ENCODE assay signal across 10 mouse cellular contexts in the genomic region with DNA sequence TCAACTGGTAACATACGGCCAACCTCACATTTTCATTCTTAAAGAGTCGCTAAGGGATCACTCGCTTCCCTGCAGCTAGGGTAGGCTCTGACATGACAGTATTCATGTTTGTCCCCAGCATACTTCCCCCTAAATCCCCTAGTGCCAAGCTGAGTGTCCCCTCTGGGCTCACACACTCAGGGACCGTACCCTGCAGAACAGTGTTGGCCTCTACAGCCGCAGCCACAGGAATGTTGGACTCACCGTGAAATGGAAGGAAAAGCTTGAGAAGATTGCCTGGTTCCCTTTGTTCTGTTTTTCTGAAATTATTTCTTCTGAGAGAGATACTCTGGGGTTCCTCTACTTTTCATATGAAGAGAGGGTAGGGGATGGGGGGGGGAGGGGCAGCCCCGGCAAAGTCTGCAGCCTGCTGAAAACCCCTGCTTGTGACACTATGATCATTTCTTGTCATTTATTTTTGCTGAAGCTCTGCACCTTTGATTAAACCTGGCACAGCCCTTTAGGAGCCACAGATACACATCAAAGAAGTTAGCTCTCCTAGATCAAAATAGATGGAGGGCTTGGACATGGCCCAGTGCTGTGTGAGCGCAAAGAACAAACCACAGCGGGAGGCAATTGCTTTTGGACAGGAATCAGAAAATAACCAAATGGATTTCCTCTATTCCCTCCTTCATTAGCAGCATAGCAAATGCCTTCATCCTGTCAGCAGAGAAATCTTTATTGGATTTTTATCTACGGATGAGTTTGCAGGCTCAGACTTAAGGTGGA.
DNase-seq lines count a peak whose midpoint lies in the region; ATAC-seq and TF ChIP-seq lines count a peak whose summit lies in the region.
"Had no signal": no experiment of that assay in that cellular context is flagged by ENCODE, and none has a peak within 500 bp of the region (broad histone marks: within the 10 kb centered on the region; RNA-seq: fewer than 3 reads in every experiment).

No protein-coding gene starts in this region.

- H3K9ac ChIP-seq in hindbrain, embryonic 12.5 days = no peak overlapping the region
- H3K9ac ChIP-seq in hindbrain, embryonic 11.5 days (ENCODE audit: low read depth, low read length) = no peak overlapping the region
- H3K9ac ChIP-seq in hindbrain, postnatal 0 days (replicated peaks; ENCODE audit: low read length) = no peak overlapping the region
- H3K9ac ChIP-seq: embryonic facial prominence, embryonic 15.5 days; liver, embryonic 15.5 days had no signal

- H3K9me3 ChIP-seq in hindbrain, embryonic 12.5 days (replicated peaks) = no peaks in the 10 kb centered on the region
- no peaks in the 10 kb centered on the region for H3K9me3 ChIP-seq in hindbrain, embryonic 11.5 days (ENCODE audit: control insufficient read depth, low read length)
- H3K9me3 ChIP-seq in hindbrain, postnatal 0 days (ENCODE audit: low read length) = no peaks in the 10 kb centered on the region
- H3K9me3 ChIP-seq: embryonic facial prominence, embryonic 15.5 days; liver, embryonic 15.5 days had no signal

- peaks cover 17% of the 10 kb centered on the region for H3K4me1 ChIP-seq in hindbrain, embryonic 12.5 days
- no peaks in the 10 kb centered on the region for H3K4me1 ChIP-seq in hindbrain, embryonic 11.5 days (replicated peaks; ENCODE audit: control insufficient read depth, insufficient read depth, low read length)
- 0 out of 2 replicates have a peak, but pooled peaks cover 3% of the 10 kb centered on the region for H3K4me1 ChIP-seq in hindbrain, postnatal 0 days (ENCODE audit: insufficient read depth, low read length)
- H3K4me1 ChIP-seq: liver, embryonic 15.5 days had no signal

- 0 out of 2 replicates have a peak overlapping the region, but pooled peaks have one; percentile 40 for H3K27ac ChIP-seq in hindbrain, embryonic 12.5 days
- H3K27ac ChIP-seq in hindbrain, embryonic 11.5 days (ENCODE audit: low read depth, low read length) = no peak overlapping the region
- no peak overlapping the region for H3K27ac ChIP-seq in hindbrain, postnatal 0 days
- H3K27ac ChIP-seq: embryonic facial prominence, embryonic 15.5 days; liver, embryonic 15.5 days had no signal

- no peak for TF ChIP-seq CTCF in hindbrain, postnatal 0 days (IDR thresholded peaks at IDR 0.05; ENCODE audit: low read depth)

- no peaks in the 10 kb centered on the region for H3K27me3 ChIP-seq in hindbrain, embryonic 12.5 days
- no peaks in the 10 kb centered on the region for H3K27me3 ChIP-seq in hindbrain, embryonic 11.5 days (ENCODE audit: control insufficient read depth, insufficient read depth, low read length)
- H3K27me3 ChIP-seq in hindbrain, postnatal 0 days (ENCODE audit: insufficient read depth, low read length) = no peaks in the 10 kb centered on the region
- H3K27me3 ChIP-seq: embryonic facial prominence, embryonic 15.5 days; liver, embryonic 15.5 days had no signal

- H3K4me2 ChIP-seq in hindbrain, embryonic 12.5 days (replicated peaks) = no peak overlapping the region
- no peak overlapping the region for H3K4me2 ChIP-seq in hindbrain, embryonic 11.5 days (replicated peaks; ENCODE audit: low read depth, low read length)
- H3K4me2 ChIP-seq in hindbrain, postnatal 0 days (ENCODE audit: low read depth, low read length) = no peak overlapping the region
- H3K4me2 ChIP-seq: embryonic facial prominence, embryonic 15.5 days; liver, embryonic 15.5 days had no signal

- H3K36me3 ChIP-seq in hindbrain, embryonic 12.5 days = no peaks in the 10 kb centered on the region
- H3K36me3 ChIP-seq in hindbrain, embryonic 11.5 days (ENCODE audit: control insufficient read depth, insufficient read depth, low read length) = no peaks in the 10 kb centered on the region
- no peaks in the 10 kb centered on the region for H3K36me3 ChIP-seq in hindbrain, postnatal 0 days (ENCODE audit: insufficient read depth, low read length)
- H3K36me3 ChIP-seq: embryonic facial prominence, embryonic 15.5 days; liver, embryonic 15.5 days had no signal

- no peak for ATAC-seq in hindbrain, embryonic 12.5 days (ENCODE audit: low FRiP score)
- no peak for ATAC-seq in hindbrain, embryonic 11.5 days (ENCODE audit: low FRiP score)
- no peak for ATAC-seq in hindbrain, postnatal 0 days
- no peak for ATAC-seq in granulocyte monocyte progenitor cell, adult 5-6 weeks (replicated peaks; ENCODE audit: poor library complexity, severe bottlenecking)

- H3K4me3 ChIP-seq in hindbrain, embryonic 12.5 days = no peak overlapping the region
- H3K4me3 ChIP-seq in hindbrain, embryonic 11.5 days (ENCODE audit: low read depth, low read length) = no peak overlapping the region
- no peak overlapping the region for H3K4me3 ChIP-seq in hindbrain, postnatal 0 days (ENCODE audit: low read length)
- H3K4me3 ChIP-seq: embryonic facial prominence, embryonic 15.5 days; liver, embryonic 15.5 days had no signal

- WGBS in hindbrain, embryonic 12.5 days = 76% methylated on average over 10 of the region's 10 CpGs
- 83% methylated on average over 10 of the region's 10 CpGs for WGBS in hindbrain, embryonic 11.5 days
- 43% methylated on average over 10 of the region's 10 CpGs for whole genome bisulfite sequencing in hindbrain, postnatal 0 days

- no peak for DNase-seq in hindbrain, embryonic 11.5 days (ENCODE audit: low spot score)
- DNase-seq in lung, postnatal 14 days = peak; percentile 4
- DNase-seq in lung, postnatal 4 days = no peak
- peak; percentile 77 to 81 for DNase-seq in cerebellum, postnatal 14 days
- DNase-seq in hindbrain, postnatal 0 days (ENCODE audit: low spot score) = peak; percentile 67
- no peak for DNase-seq in thymus, postnatal 4 days

Comparison
In these comparisons a context has a peak if more than half of its experiments do, and no peak if none do; other contexts are left out.
1. DNase-seq: peak in lung, postnatal 14 days (single experiment), cerebellum, postnatal 14 days (2 of 2) and hindbrain, postnatal 0 days (single experiment); none in hindbrain, embryonic 11.5 days (single experiment), lung, postnatal 4 days (0 of 2) and thymus, postnatal 4 days (single experiment).